Mouse (Mus musculus) MEL (cell line): ENCODE results near the gene Sox6. TPM values are rescaled to one million over a fixed set of nuclear protein-coding genes. Genes with fewer than 3 reads are reported as not detected.

Source experiments
- DNase-seq: peaks from one replicate; pipeline ENCODE4 v3.0.0; 2011; ENCODE audit warnings: low read depth, low spot score
- H3K27ac ChIP-seq: 2 replicates; pipeline ENCODE4 v1.5.1; 2012; ENCODE audit warnings: low read depth, mild to moderate bottlenecking, control low read depth, low read length, moderate library complexity; ENCODE audit not compliant: control insufficient read depth
- H3K27me3 ChIP-seq, 2 experiments: fragments of 150-350 bp in 1 of 2; sonication (generic) in 1 of 2; 2 replicates each; pipeline ENCODE4 v1.6.1; 2012; ENCODE audit warnings: low read length in 2 of 2, mild to moderate bottlenecking in 2 of 2, improper control_type of control experiment in 1 of 2, moderate library complexity in 1 of 2; ENCODE audit not compliant: insufficient read depth in 2 of 2, control insufficient read depth in 1 of 2
- H3K36me3 ChIP-seq, 2 experiments: 2 replicates each; pipeline ENCODE4 v1.6.1; 2012 to 2014; ENCODE audit warnings: low read length in 2 of 2, improper control_type of control experiment in 1 of 2, inconsistent platforms in 1 of 2, mild to moderate bottlenecking in 1 of 2; ENCODE audit not compliant: insufficient read depth in 2 of 2, control insufficient read depth in 1 of 2
- H3K4me1 ChIP-seq, 2 experiments: fragments of 150-350 bp in 1 of 2; sonication (generic) in 1 of 2; 2 replicates each; pipeline ENCODE4 v1.6.1; 2012; ENCODE audit warnings: low read length in 2 of 2, improper control_type of control experiment in 1 of 2, mild to moderate bottlenecking in 1 of 2; ENCODE audit not compliant: insufficient read depth in 2 of 2, control insufficient read depth in 1 of 2
- H3K4me3 ChIP-seq, 2 experiments: fragments of 150-350 bp in 1 of 2; sonication (generic) in 1 of 2; 2 replicates each; pipeline ENCODE4 v1.5.1; 2012; ENCODE audit warnings: low read depth in 2 of 2, low read length in 2 of 2, mild to moderate bottlenecking in 2 of 2, moderate library complexity in 2 of 2, control low read depth in 1 of 2, improper control_type of control experiment in 1 of 2; ENCODE audit not compliant: control insufficient read depth in 1 of 2, insufficient read depth in 1 of 2
- H3K79me2 ChIP-seq: 2 replicates; pipeline ENCODE4 v1.6.1; 2012; ENCODE audit warnings: mild to moderate bottlenecking, low read length, moderate library complexity; ENCODE audit not compliant: control insufficient read depth, poor library complexity, insufficient read depth
- H3K9ac ChIP-seq: 2 replicates; pipeline ENCODE4 v1.6.1; 2012; ENCODE audit warnings: low read depth, mild to moderate bottlenecking, control low read depth, low read length, moderate library complexity; ENCODE audit not compliant: control insufficient read depth, poor library complexity, severe bottlenecking
- H3K9me3 ChIP-seq: fragments of 150-350 bp; sonication (generic); replicated peaks from 2 replicates; pipeline ENCODE4 v1.6.1; 2012; ENCODE audit warnings: mild to moderate bottlenecking, low read length, improper control_type of control experiment, moderate library complexity; ENCODE audit not compliant: insufficient read depth
- CHD1 ChIP-seq: IDR thresholded peaks from 2 replicates; pipeline ENCODE4 v1.6.1; 2012; ENCODE audit warnings: low read depth, mild to moderate bottlenecking, inconsistent platforms, low read length, improper control_type of control experiment
- CHD2 ChIP-seq: IDR thresholded peaks from 2 replicates; pipeline ENCODE4 v1.6.1; 2011; ENCODE audit warnings: low read length, improper control_type of control experiment
- ELF1 ChIP-seq: IDR thresholded peaks from 2 replicates; pipeline ENCODE4 v1.6.1; 2014; ENCODE audit warnings: low read depth, mild to moderate bottlenecking, inconsistent platforms, low read length, improper control_type of control experiment, moderate library complexity
- EP300 ChIP-seq, 2 experiments: IDR thresholded peaks; 2 replicates each; pipeline ENCODE4 v1.6.1; 2011; ENCODE audit warnings: improper control_type of control experiment in 2 of 2, low read length in 2 of 2, low read depth in 1 of 2, mild to moderate bottlenecking in 1 of 2
- ETS1 ChIP-seq: IDR thresholded peaks from 2 replicates; pipeline ENCODE4 v1.6.1; 2012; ENCODE audit warnings: low read depth, mild to moderate bottlenecking, inconsistent platforms, low read length, improper control_type of control experiment, moderate library complexity
- GABPA ChIP-seq: IDR thresholded peaks from 2 replicates; pipeline ENCODE4 v1.6.1; 2012; ENCODE audit warnings: low read depth, mild to moderate bottlenecking, inconsistent platforms, low read length, improper control_type of control experiment, moderate library complexity
- GATA1 ChIP-seq: IDR thresholded peaks from 2 replicates; pipeline ENCODE4 v1.6.1; 2011; ENCODE audit warnings: low read depth, low read length, improper control_type of control experiment
- HCFC1 ChIP-seq: IDR thresholded peaks from 2 replicates; pipeline ENCODE4 v1.6.1; 2012; ENCODE audit warnings: low read depth, mild to moderate bottlenecking, inconsistent platforms, low read length, improper control_type of control experiment, moderate library complexity
- MAFK ChIP-seq: IDR thresholded peaks from 2 replicates; pipeline ENCODE4 v1.6.1; 2011; ENCODE audit warnings: low read depth, mild to moderate bottlenecking, low read length, improper control_type of control experiment, borderline replicate concordance
- MAX ChIP-seq: IDR thresholded peaks from 2 replicates; pipeline ENCODE4 v1.6.1; 2011; ENCODE audit warnings: low read length, improper control_type of control experiment
- MAZ ChIP-seq: IDR thresholded peaks from 2 replicates; pipeline ENCODE4 v1.6.1; 2012; ENCODE audit warnings: low read depth, mild to moderate bottlenecking, inconsistent platforms, low read length, improper control_type of control experiment
- MEF2A ChIP-seq: IDR thresholded peaks from 2 replicates; pipeline ENCODE4 v1.6.1; 2014; ENCODE audit warnings: low read depth, mild to moderate bottlenecking, inconsistent platforms, low read length, improper control_type of control experiment; ENCODE audit not compliant: poor library complexity, insufficient replicate concordance, severe bottlenecking; ENCODE audit errors: extremely low read depth
- MXI1 ChIP-seq: IDR thresholded peaks from 2 replicates; pipeline ENCODE4 v1.6.1; 2011; ENCODE audit warnings: mild to moderate bottlenecking, low read depth, low read length, improper control_type of control experiment
- MYC ChIP-seq: IDR thresholded peaks from 2 replicates; pipeline ENCODE4 v1.6.1; 2011; ENCODE audit warnings: low read depth, mild to moderate bottlenecking, low read length, improper control_type of control experiment, moderate library complexity
- NRF1 ChIP-seq: IDR thresholded peaks from 2 replicates; pipeline ENCODE4 v1.6.1; 2014; ENCODE audit warnings: low read depth, mild to moderate bottlenecking, inconsistent platforms, low read length, improper control_type of control experiment, moderate library complexity; ENCODE audit not compliant: poor library complexity, insufficient read depth, severe bottlenecking
- POLR2A ChIP-seq, 2 experiments: IDR thresholded peaks; 2 replicates each; pipeline ENCODE4 v1.6.1; 2011 to 2012; ENCODE audit warnings: low read length in 2 of 2, mild to moderate bottlenecking in 2 of 2, control low read depth in 1 of 2, improper control_type of control experiment in 1 of 2, low read depth in 1 of 2, moderate library complexity in 1 of 2; ENCODE audit not compliant: control insufficient read depth in 1 of 2, insufficient read depth in 1 of 2, poor library complexity in 1 of 2
- POLR2AphosphoS2 ChIP-seq: IDR thresholded peaks from 2 replicates; pipeline ENCODE4 v1.6.1; 2011; ENCODE audit warnings: low read length, improper control_type of control experiment
- POLR2AphosphoS5 ChIP-seq: IDR thresholded peaks from 2 replicates; pipeline ENCODE4 v1.6.1; 2012; ENCODE audit warnings: low read depth, borderline replicate concordance, mild to moderate bottlenecking, inconsistent platforms, low read length, moderate library complexity, mixed read lengths
- RCOR1 ChIP-seq: IDR thresholded peaks from 2 replicates; pipeline ENCODE4 v1.6.1; 2012; ENCODE audit warnings: low read depth, mild to moderate bottlenecking, inconsistent platforms, low read length, improper control_type of control experiment
- SMC3 ChIP-seq: IDR thresholded peaks from 2 replicates; pipeline ENCODE4 v1.6.1; 2011; ENCODE audit warnings: low read depth, low read length, improper control_type of control experiment
- TAL1 ChIP-seq: IDR thresholded peaks from 2 replicates; pipeline ENCODE4 v1.6.1; 2012; ENCODE audit warnings: mild to moderate bottlenecking, inconsistent platforms, low read length, moderate library complexity, mixed read lengths
- TBP ChIP-seq: IDR thresholded peaks from 2 replicates; pipeline ENCODE4 v1.8.0; 2011; ENCODE audit warnings: low read depth, low read length, improper control_type of control experiment
- UBTF ChIP-seq: IDR thresholded peaks from 2 replicates; pipeline ENCODE4 v1.6.1; 2012; ENCODE audit warnings: low read depth, mild to moderate bottlenecking, inconsistent platforms, low read length, improper control_type of control experiment, moderate library complexity, borderline replicate concordance; ENCODE audit not compliant: insufficient read depth
- USF1 ChIP-seq: IDR thresholded peaks from 2 replicates; pipeline ENCODE4 v1.6.1; 2014; ENCODE audit warnings: low read depth, mild to moderate bottlenecking, inconsistent platforms, low read length, improper control_type of control experiment, moderate library complexity
- ZC3H11A ChIP-seq: IDR thresholded peaks from 2 replicates; pipeline ENCODE4 v1.6.1; 2012; ENCODE audit warnings: low read depth, mild to moderate bottlenecking, inconsistent platforms, low read length, improper control_type of control experiment
- ZKSCAN1 ChIP-seq: IDR thresholded peaks from 2 replicates; pipeline ENCODE4 v1.6.1; 2012; ENCODE audit warnings: low read depth, mild to moderate bottlenecking, inconsistent platforms, low read length, improper control_type of control experiment, moderate library complexity
- ZMIZ1 ChIP-seq: IDR thresholded peaks from 2 replicates; pipeline ENCODE4 v1.6.1; 2012; ENCODE audit warnings: low read depth, mild to moderate bottlenecking, inconsistent platforms, low read length, improper control_type of control experiment, moderate library complexity
- polyA plus RNA-seq, 2 experiments: library from polyadenylated mRNA; stranded (reverse) in 1 of 2; unstranded in 1 of 2; fragments of >175 nt in 1 of 2; fragments of >200 nt in 1 of 2; gene quantifications; 2 replicates each; pipeline versions ENCODE4 v1.2.1 to v1.2.4; 2012; ENCODE audit warnings: low replicate concordance in 2 of 2, low read depth in 1 of 2; ENCODE audit not compliant: insufficient read length in 2 of 2, insufficient read depth in 1 of 2, missing spikeins in 1 of 2
- total RNA-seq: library from RNA; depleted of rRNA; stranded (reverse); fragments of 300-350 nt; gene quantifications from 2 replicates; pipeline ENCODE4 v1.2.3, GENCODE M21; 2012

The Sox6 gene
- total and polyA plus RNA-seq, 3 experiments: 2.6 to 4.6 TPM; not detected in 1

DNA sequence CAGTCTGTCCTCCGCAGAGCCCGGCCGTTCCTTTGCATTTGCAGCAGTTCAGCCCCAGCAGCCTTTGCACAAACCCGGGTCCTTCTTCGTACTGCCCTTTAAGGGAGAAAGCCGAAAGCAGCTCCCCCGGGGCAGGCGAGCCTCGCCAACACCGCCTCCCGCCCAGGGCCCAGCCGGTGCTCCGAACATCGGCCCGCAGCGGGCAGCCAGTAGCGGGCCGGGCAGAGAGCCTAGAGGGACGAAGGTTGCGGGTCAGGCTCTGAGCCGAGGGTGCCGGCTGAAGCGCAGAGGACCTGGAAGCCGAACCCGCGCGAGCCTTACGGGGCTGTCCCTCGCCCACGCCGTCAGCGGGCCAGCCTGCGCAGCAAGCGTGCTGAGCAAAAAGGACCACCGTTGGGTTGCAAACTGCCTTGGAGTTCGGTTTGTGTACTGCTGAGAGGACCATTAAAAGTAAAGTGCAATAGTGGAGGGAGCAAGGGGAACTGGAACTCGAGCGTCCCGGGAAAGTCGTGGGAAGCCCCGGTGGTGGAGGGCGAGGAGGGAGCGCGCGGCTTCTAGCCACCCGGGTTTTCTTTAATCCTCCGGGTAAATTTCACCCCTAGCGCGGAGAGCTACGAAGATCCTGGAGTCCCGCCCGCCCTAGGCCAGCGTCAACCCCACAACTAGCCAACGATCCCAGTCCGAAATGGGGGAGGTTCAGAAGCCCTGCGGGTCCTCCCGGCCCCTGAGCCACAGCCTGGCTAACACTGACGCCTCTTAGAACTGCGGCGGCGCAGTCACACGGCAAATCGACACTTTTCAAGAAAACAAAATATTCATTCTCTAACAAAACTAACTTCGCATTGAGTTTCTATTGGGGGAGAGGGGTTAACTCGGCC lies 6.6 kb downstream of the Sox6 start:
- Histone ChIP-seq H3K36me3 (no peaks in the 10 kb centered on the region), H3K4me3 (no peak overlapping the region), H3K9me3 (no peaks in the 10 kb centered on the region), H3K27ac (no peak overlapping the region), H3K4me1 (no peaks in the 10 kb centered on the region), H3K27me3 (no peaks in the 10 kb centered on the region; a peak in 1 of 4 replicates), H3K9ac (no peak overlapping the region), H3K79me2 (no peaks in the 10 kb centered on the region)
- no peak for DNase-seq
- TF ChIP-seq SMC3 (no peak), TBP (no peak), MYC (no peak), POLR2AphosphoS5 (no peak), GABPA (no peak), TAL1 (no peak), USF1 (no peak), MEF2A (no peak), POLR2AphosphoS2 (no peak), POLR2A (IDR thresholded peaks at IDR 0.05; ENCODE audit: control insufficient read depth in 1 of 2, insufficient read depth in 1 of 2, low read depth in 1 of 2, low read length in 2 of 2, poor library complexity in 1 of 2) (no peak), GATA1 (no peak), CHD1 (no peak), RCOR1 (no peak), ELF1 (no peak), NRF1 (no peak), ZKSCAN1 (no peak), ZMIZ1 (no peak)

DNA sequence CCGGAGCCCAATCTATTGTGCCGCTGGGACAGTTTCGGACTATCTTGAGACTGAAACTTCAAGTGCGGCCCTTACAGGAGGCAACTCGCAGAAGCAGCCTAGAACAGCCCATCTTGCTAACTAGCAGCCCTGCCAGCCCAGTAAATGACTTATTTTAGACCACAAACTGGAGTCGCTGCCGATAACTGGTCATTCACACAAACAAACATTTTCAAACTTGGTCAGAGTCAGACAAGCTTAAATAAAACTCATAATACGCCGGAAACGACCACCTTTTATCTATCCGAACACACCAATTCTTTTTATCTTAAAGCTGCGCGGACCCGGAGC lies 7.2 kb downstream of the Sox6 start:
- Histone ChIP-seq H3K4me3 (no peak overlapping the region), H3K27ac (no peak overlapping the region), H3K79me2 (no peaks in the 10 kb centered on the region), H3K36me3 (no peaks in the 10 kb centered on the region), H3K9me3 (no peaks in the 10 kb centered on the region), H3K4me1 (no peaks in the 10 kb centered on the region), H3K27me3 (no peaks in the 10 kb centered on the region; a peak in 1 of 4 replicates), H3K9ac (no peak overlapping the region)
- TF ChIP-seq MAFK: no peak
- TF ChIP-seq NRF1: no peak
- no peak for TF ChIP-seq ETS1
- TF ChIP-seq CHD2: no peak
- TF ChIP-seq MAX: no peak
- TF ChIP-seq ZC3H11A: no peak
- TF ChIP-seq SMC3: no peak
- TF ChIP-seq MXI1: no peak
- TF ChIP-seq HCFC1: no peak
- TF ChIP-seq MAZ: no peak
- TF ChIP-seq UBTF: no peak
- no peak for TF ChIP-seq EP300 (IDR thresholded peaks at IDR 0.05; ENCODE audit: low read depth in 1 of 2, low read length in 2 of 2)
- no peak for TF ChIP-seq CHD1
- no peak for DNase-seq
